Mouse (Mus musculus): ENCODE results near the gene Mark3. TPM values are rescaled to one million over a fixed set of nuclear protein-coding genes. Genes with fewer than 3 reads are reported as not detected.

Gene Mark3
- polyA plus RNA-seq, 1 experiment from 2014 or later = 32.9 TPM

- Histone ChIP-seq H3K9ac (no peak overlapping the region), H3K4me2 (no peak overlapping the region), H3K36me3 (peaks cover 88% of the 10 kb centered on the region), H3K4me1 (peaks cover 7% of the 10 kb centered on the region; the same call in 1 of the 2 replicates), H3K27me3 (replicated peaks) (no peaks in the 10 kb centered on the region), H3K4me3 (no peak overlapping the region), H3K9me3 (replicated peaks) (0 out of 2 replicates have a peak, but pooled peaks cover 3% of the 10 kb centered on the region), H3K27ac (no peak overlapping the region)
- ATAC-seq = peak; percentile 37; the same call in 1 of the 2 replicates
- 78% methylated on average over 1 of the region's 1 CpGs for WGBS (ENCODE audit: insufficient replicate concordance)
These were observed 24.6 kb downstream of the Mark3 start for GRCm38 (mm10) chr12:111598902-111599301.

- Histone ChIP-seq H3K4me3 (no peak overlapping the region), H3K4me2 (no peak overlapping the region), H3K9me3 (replicated peaks) (0 out of 2 replicates have a peak, but pooled peaks cover 3% of the 10 kb centered on the region), H3K4me1 (0 out of 2 replicates have a peak, but pooled peaks cover 2% of the 10 kb centered on the region), H3K27me3 (replicated peaks) (no peaks in the 10 kb centered on the region), H3K27ac (no peak overlapping the region), H3K36me3 (peaks cover 86% of the 10 kb centered on the region), H3K9ac (no peak overlapping the region)
- no peak for ATAC-seq
- WGBS (ENCODE audit: insufficient replicate concordance) = 66% methylated on average over 5 of the region's 5 CpGs
These were observed 25.3 kb downstream of the Mark3 start for GRCm38 (mm10) chr12:111599640-111600039.

GRCm38 (mm10) chr12:111603871-111604270, 29.5 kb downstream of the Mark3 start:
- no peak overlapping the region for H3K9ac ChIP-seq
- no peaks in the 10 kb centered on the region for H3K27me3 ChIP-seq (replicated peaks)
- no peaks in the 10 kb centered on the region for H3K9me3 ChIP-seq (replicated peaks)
- H3K27ac ChIP-seq = no peak overlapping the region
- H3K4me3 ChIP-seq = no peak overlapping the region
- H3K4me1 ChIP-seq = 0 out of 2 replicates have a peak, but pooled peaks cover 10% of the 10 kb centered on the region
- no peak overlapping the region for H3K4me2 ChIP-seq
- 86% methylated on average over 3 of the region's 3 CpGs for WGBS (ENCODE audit: insufficient replicate concordance)
- H3K36me3 ChIP-seq = peaks cover 82% of the 10 kb centered on the region
- ATAC-seq = no peak

- Histone ChIP-seq H3K4me1 (0 out of 2 replicates have a peak, but pooled peaks cover 10% of the 10 kb centered on the region), H3K4me3 (no peak overlapping the region), H3K9ac (no peak overlapping the region), H3K9me3 (replicated peaks) (no peaks in the 10 kb centered on the region), H3K36me3 (peaks cover 78% of the 10 kb centered on the region), H3K27me3 (replicated peaks) (no peaks in the 10 kb centered on the region), H3K4me2 (no peak overlapping the region), H3K27ac (no peak overlapping the region)
- no peak for ATAC-seq
- 91% methylated on average over 2 of the region's 2 CpGs for WGBS (ENCODE audit: insufficient replicate concordance)
These were observed 31.3 kb downstream of the Mark3 start for GRCm38 (mm10) chr12:111605619-111606018.

- H3K4me2 ChIP-seq = no peak overlapping the region
- no peak for ATAC-seq
- no peaks in the 10 kb centered on the region for H3K9me3 ChIP-seq (replicated peaks)
- 0 out of 2 replicates have a peak, but pooled peaks cover 7% of the 10 kb centered on the region for H3K4me1 ChIP-seq
- no peak overlapping the region for H3K9ac ChIP-seq
- peaks cover 81% of the 10 kb centered on the region for H3K36me3 ChIP-seq
- 40% methylated on average over 5 of the region's 5 CpGs for WGBS (ENCODE audit: insufficient replicate concordance)
- no peaks in the 10 kb centered on the region for H3K27me3 ChIP-seq (replicated peaks)
- no peak overlapping the region for H3K4me3 ChIP-seq
- no peak overlapping the region for H3K27ac ChIP-seq
These were observed 33.7 kb downstream of the Mark3 start for GRCm38 (mm10) chr12:111608015-111608414.

GRCm38 (mm10) chr12:111614475-111615141, 40.3 kb downstream of the Mark3 start:
- ATAC-seq = peak; percentile 89
- peak overlapping the region; percentile 27; the same call in 1 of the 2 replicates for H3K27ac ChIP-seq
- H3K4me3 ChIP-seq = no peak overlapping the region
- H3K4me2 ChIP-seq = no peak overlapping the region
- H3K4me1 ChIP-seq = peaks cover 18% of the 10 kb centered on the region
- no peaks in the 10 kb centered on the region for H3K9me3 ChIP-seq (replicated peaks)
- no peaks in the 10 kb centered on the region for H3K27me3 ChIP-seq (replicated peaks)
- peak overlapping the region; percentile 17; the same call in 1 of the 2 replicates for H3K9ac ChIP-seq
- H3K36me3 ChIP-seq = peaks cover 70% of the 10 kb centered on the region
- 73% methylated on average over 5 of the region's 5 CpGs for WGBS (ENCODE audit: insufficient replicate concordance)

GRCm38 (mm10) chr12:111618266-111618665, 43.9 kb downstream of the Mark3 start:
- Histone ChIP-seq H3K27ac (no peak overlapping the region), H3K4me2 (no peak overlapping the region), H3K27me3 (replicated peaks) (no peaks in the 10 kb centered on the region), H3K4me3 (no peak overlapping the region), H3K4me1 (peaks cover 18% of the 10 kb centered on the region), H3K36me3 (peaks cover 68% of the 10 kb centered on the region), H3K9ac (no peak overlapping the region), H3K9me3 (replicated peaks) (no peaks in the 10 kb centered on the region)
- ATAC-seq = no peak
- 89% methylated on average over 7 of the region's 7 CpGs for WGBS (ENCODE audit: insufficient replicate concordance)

- H3K4me2 ChIP-seq = no peak overlapping the region
- H3K9ac ChIP-seq = no peak overlapping the region
- 49% methylated on average over 6 of the region's 6 CpGs for WGBS (ENCODE audit: insufficient replicate concordance)
- H3K27ac ChIP-seq = no peak overlapping the region
- H3K27me3 ChIP-seq (replicated peaks) = no peaks in the 10 kb centered on the region
- no peaks in the 10 kb centered on the region for H3K9me3 ChIP-seq (replicated peaks)
- ATAC-seq = no peak
- H3K36me3 ChIP-seq = peaks cover 93% of the 10 kb centered on the region
- H3K4me1 ChIP-seq = no peaks in the 10 kb centered on the region
- no peak overlapping the region for H3K4me3 ChIP-seq
These were observed 73.8 kb downstream of the Mark3 start for GRCm38 (mm10) chr12:111648061-111648645.

- ATAC-seq = no peak
- no peak overlapping the region for H3K4me2 ChIP-seq
- no peaks in the 10 kb centered on the region for H3K9me3 ChIP-seq (replicated peaks)
- no peak overlapping the region for H3K27ac ChIP-seq
- no peak overlapping the region for H3K4me3 ChIP-seq
- WGBS (ENCODE audit: insufficient replicate concordance) = 84% methylated on average over 3 of the region's 3 CpGs
- no peaks in the 10 kb centered on the region for H3K27me3 ChIP-seq (replicated peaks)
- no peaks in the 10 kb centered on the region for H3K4me1 ChIP-seq
- peaks cover 87% of the 10 kb centered on the region for H3K36me3 ChIP-seq
- no peak overlapping the region for H3K9ac ChIP-seq
These were observed 78.6 kb downstream of the Mark3 start for GRCm38 (mm10) chr12:111652953-111653352.

- no peak overlapping the region for H3K4me2 ChIP-seq
- WGBS (ENCODE audit: insufficient replicate concordance) = 40% methylated on average over 3 of the region's 3 CpGs
- H3K27ac ChIP-seq = no peak overlapping the region
- no peaks in the 10 kb centered on the region for H3K27me3 ChIP-seq (replicated peaks)
- ATAC-seq = peak; percentile 32; the same call in 1 of the 2 replicates
- H3K9me3 ChIP-seq (replicated peaks) = no peaks in the 10 kb centered on the region
- H3K36me3 ChIP-seq = peaks cover 82% of the 10 kb centered on the region
- no peak overlapping the region for H3K9ac ChIP-seq
- no peaks in the 10 kb centered on the region for H3K4me1 ChIP-seq
- no peak overlapping the region for H3K4me3 ChIP-seq
These were observed 79.1 kb downstream of the Mark3 start for GRCm38 (mm10) chr12:111653434-111653833.

GRCm38 (mm10) chr12:111655695-111656094, 81.4 kb downstream of the Mark3 start:
- WGBS (ENCODE audit: insufficient replicate concordance) = 94% methylated on average over 11 of the region's 11 CpGs

GRCm38 (mm10) chr12:111659331-111659730, 85.0 kb downstream of the Mark3 start:
- WGBS (ENCODE audit: insufficient replicate concordance) = 86% methylated on average over 4 of the region's 4 CpGs
- no peaks in the 10 kb centered on the region for H3K9me3 ChIP-seq (replicated peaks)
- no peak overlapping the region for H3K9ac ChIP-seq
- no peak overlapping the region for H3K4me3 ChIP-seq
- peaks cover 9% of the 10 kb centered on the region for H3K4me1 ChIP-seq
- no peak overlapping the region for H3K27ac ChIP-seq
- H3K4me2 ChIP-seq = no peak overlapping the region
- no peak for ATAC-seq
- peaks cover 53% of the 10 kb centered on the region for H3K36me3 ChIP-seq
- no peaks in the 10 kb centered on the region for H3K27me3 ChIP-seq (replicated peaks)

More at GRCm38 (mm10) chr12:111655695-111656094, 81.4 kb downstream of the Mark3 start:
- H3K36me3 ChIP-seq = peaks cover 71% of the 10 kb centered on the region
- no peak for ATAC-seq
- H3K4me1 ChIP-seq = no peaks in the 10 kb centered on the region
- H3K27ac ChIP-seq = no peak overlapping the region
- H3K4me3 ChIP-seq = no peak overlapping the region
- no peaks in the 10 kb centered on the region for H3K27me3 ChIP-seq (replicated peaks)
- no peak overlapping the region for H3K4me2 ChIP-seq
- H3K9ac ChIP-seq = no peak overlapping the region
- no peaks in the 10 kb centered on the region for H3K9me3 ChIP-seq (replicated peaks)

Measured in liver, embryonic 12.5 days (tissue).